Mouse (Mus musculus) ES-Bruce4 (cell line): Measurements from ENCODE around the gene Bhmt.

Experiments
- CTCF ChIP-seq: IDR thresholded peaks from one replicate; pipeline ENCODE4 v1.8.1; 2011; ENCODE audit warnings: low read depth, low read length
- POLR2A ChIP-seq: IDR thresholded peaks from one replicate; pipeline ENCODE4 v1.8.1; 2011; ENCODE audit warnings: low read length; ENCODE audit not compliant: insufficient read depth

GRCm38 (mm10) chr13:93614361-93614948 is 23.3 kb downstream of the Bhmt start:
- TF ChIP-seq POLR2A (no peak), CTCF (no peak)
